Mouse (Mus musculus) spleen, adult 2 months (tissue): Measurements from ENCODE around the gene Trub2.

Source experiments
- CTCF ChIP-seq: fragments of 200-500 bp; IDR thresholded peaks from 2 replicates; pipeline ENCODE4 v1.5.1; 2011; ENCODE audit warnings: mild to moderate bottlenecking, inconsistent platforms; ENCODE audit not compliant: insufficient read depth, insufficient read length, insufficient replicate concordance; ENCODE audit errors: extremely low read depth
- POLR2A ChIP-seq: fragments of 200-500 bp; IDR thresholded peaks from 2 replicates; pipeline ENCODE4 v1.6.1; 2011; ENCODE audit warnings: low read depth, low read length, inconsistent platforms

DNA sequence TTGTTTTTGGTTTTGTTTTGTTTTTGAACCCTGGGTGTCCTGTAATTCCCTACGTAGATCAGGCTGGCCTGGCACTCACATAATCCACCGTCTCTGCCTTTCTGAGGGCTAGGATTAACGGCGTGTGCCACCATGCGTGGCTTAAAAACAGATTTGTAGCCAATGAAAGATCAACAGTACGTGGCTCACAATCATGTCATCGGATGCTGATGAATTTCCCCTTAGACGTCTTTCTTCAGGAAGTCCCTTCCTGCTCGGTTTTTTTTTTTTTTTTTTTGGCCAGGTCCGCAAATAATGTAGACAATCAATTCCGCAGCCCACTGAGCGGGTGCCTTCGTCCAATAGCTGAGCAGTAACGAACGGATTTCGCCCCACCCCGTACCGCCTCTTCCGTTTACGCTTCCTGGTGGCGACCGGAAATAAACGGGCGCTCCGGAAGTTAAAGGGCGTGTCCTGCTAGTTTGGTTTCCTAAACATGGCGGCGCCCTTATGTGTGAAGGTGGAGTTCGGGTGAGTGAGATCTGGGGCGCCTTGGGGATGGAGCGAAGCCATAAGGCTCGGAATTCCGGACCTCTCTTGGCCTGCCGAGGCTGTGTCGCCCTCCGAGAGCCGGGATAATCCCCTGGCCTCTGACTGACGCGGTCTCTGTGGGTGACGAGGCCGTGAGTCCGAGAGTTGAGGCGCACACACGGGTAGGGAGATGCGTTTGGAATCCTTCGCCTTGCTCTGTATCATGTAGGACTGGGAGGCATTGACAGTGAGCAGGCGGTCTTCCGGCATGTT, 38.8 kb upstream of the Trub2 start:
- TF ChIP-seq CTCF (no peak), POLR2A (peak; percentile 69; the same call in 1 of the 2 replicates)
